Mouse (Mus musculus) forebrain, embryonic 13.5 days (tissue): ENCODE data around the gene Gm12794. TPM values are rescaled to one million over a fixed set of nuclear protein-coding genes. Genes with fewer than 3 reads are reported as not detected.
"Not testable (repeated sequence)": the region's sequence is repeated elsewhere in the genome, so short reads cannot be mapped to it uniquely, and the experiment has no call there.

Experiments
- ATAC-seq: fragments of 200-750 bp; cut with Nextera tagmentation; 2 replicates; pipeline ENCODE4 v1.8.0; 2017
- H3K27ac ChIP-seq: fragments of 300-500 bp; sonication (generic); 2 replicates; pipeline ENCODE4 v1.5.1; 2015; ENCODE audit warnings: inconsistent platforms, mild to moderate bottlenecking, moderate library complexity
- H3K27me3 ChIP-seq: fragments of 300-500 bp; sonication (generic); 2 replicates; pipeline ENCODE4 v1.6.1; 2015; ENCODE audit warnings: mild to moderate bottlenecking, inconsistent platforms
- H3K36me3 ChIP-seq: fragments of 300-500 bp; sonication (generic); 2 replicates; pipeline ENCODE4 v1.6.1; 2015; ENCODE audit warnings: mild to moderate bottlenecking, inconsistent platforms; ENCODE audit not compliant: poor library complexity, severe bottlenecking
- H3K4me1 ChIP-seq: fragments of 300-500 bp; sonication (generic); 2 replicates; pipeline ENCODE4 v1.6.1; 2015; ENCODE audit warnings: inconsistent platforms
- H3K4me2 ChIP-seq: fragments of 300-500 bp; sonication (generic); 2 replicates; pipeline ENCODE4 v1.6.1; 2015; ENCODE audit warnings: inconsistent platforms, mild to moderate bottlenecking, moderate library complexity
- H3K4me3 ChIP-seq: fragments of 300-500 bp; sonication (generic); 2 replicates; pipeline ENCODE4 v1.5.1; 2015; ENCODE audit warnings: mild to moderate bottlenecking, inconsistent platforms
- H3K9ac ChIP-seq: fragments of 300-500 bp; sonication (generic); 2 replicates; pipeline ENCODE4 v1.6.1; 2015; ENCODE audit warnings: mild to moderate bottlenecking, inconsistent platforms
- H3K9me3 ChIP-seq: fragments of 300-500 bp; sonication (generic); replicated peaks from 2 replicates; pipeline ENCODE4 v1.6.1; 2016; ENCODE audit warnings: inconsistent platforms
- WGBS: fragments of 180-500 bp; shearing (Covaris S2); methylation state at CpG from one replicate; pipeline ENCODE4 v1.1.7; 2015; 5-methylcytosine and 5-hydroxymethylcytosine counted together
- polyA plus RNA-seq: library from polyadenylated mRNA; unstranded; fragments of >200 nt; fragmentation: Nextera tagmentation; extraction: Ambion mirVana; gene quantifications from 2 replicates; pipeline ENCODE4 v1.2.1, GENCODE M21; 2015

Gene Gm12794
- not detected in 2 replicates for polyA plus RNA-seq

- H3K27me3 ChIP-seq, ATAC-seq, H3K4me3 ChIP-seq, H3K9me3 ChIP-seq, H3K4me1 ChIP-seq, H3K9ac ChIP-seq, H3K4me2 ChIP-seq, H3K36me3 ChIP-seq, H3K27ac ChIP-seq: not testable (repeated sequence)
- WGBS, result 76% methylated on average over 2 of the region's 2 CpGs
Measured at GRCm38 (mm10) chr4:101940107-101940506, at the start of gene Gm12794. Gene Gm12794, plus strand, starts transcription at chr4:101940407.

GRCm38 (mm10) chr4:101893656-101894420, 46.4 kb upstream of the Gm12794 start, which contains the start of gene C130073F10Rik:
Gene C130073F10Rik, minus strand, starts transcription at chr4:101893789.
- H3K27me3 ChIP-seq, result no peaks in the 10 kb centered on the region
- no peak within 1 kb of the TSS for H3K4me2 ChIP-seq
- no peak within 1 kb of the TSS for H3K4me3 ChIP-seq
- no peaks in the 10 kb centered on the region for H3K36me3 ChIP-seq
- ATAC-seq, result no peak
- no peak within 1 kb of the TSS for H3K9ac ChIP-seq
- H3K4me1 ChIP-seq, result no peaks in the 10 kb centered on the region
- no peak within 1 kb of the TSS for H3K27ac ChIP-seq
- no peaks in the 10 kb centered on the region for H3K9me3 ChIP-seq
- WGBS, result 85% methylated on average over 7 of the region's 7 CpGs

- not testable (repeated sequence) for H3K4me1 ChIP-seq, H3K27me3 ChIP-seq, H3K4me2 ChIP-seq, ATAC-seq, H3K9ac ChIP-seq, H3K27ac ChIP-seq, H3K4me3 ChIP-seq, H3K9me3 ChIP-seq, H3K36me3 ChIP-seq
- WGBS, result 80% methylated on average over 2 of the region's 2 CpGs
Measured at GRCm38 (mm10) chr4:101908821-101909220, 31.4 kb upstream of the Gm12794 start, which contains the start of gene Gm12800. Gene Gm12800, plus strand, starts transcription at chr4:101909121.

GRCm38 (mm10) chr4:101980949-101981348, 40.7 kb downstream of the Gm12794 start, which contains the start of gene Gm12790:
Gene Gm12790, minus strand, starts transcription at chr4:101981049.
- H3K4me3 ChIP-seq, H3K9me3 ChIP-seq, ATAC-seq, H3K36me3 ChIP-seq, H3K4me2 ChIP-seq, H3K27me3 ChIP-seq, H3K4me1 ChIP-seq, H3K27ac ChIP-seq, H3K9ac ChIP-seq: not testable (repeated sequence)
- WGBS, result 100% methylated on average over 1 of the region's 5 CpGs

- 89% methylated on average over 5 of the region's 5 CpGs for WGBS
- ATAC-seq, result no peak
- H3K4me1 ChIP-seq, result no peaks in the 10 kb centered on the region
- no peaks in the 10 kb centered on the region for H3K36me3 ChIP-seq
- H3K27ac ChIP-seq, result no peak overlapping the region
- H3K4me3 ChIP-seq, result no peak overlapping the region
- no peaks in the 10 kb centered on the region for H3K27me3 ChIP-seq
- H3K9me3 ChIP-seq, result no peaks in the 10 kb centered on the region
- no peak overlapping the region for H3K4me2 ChIP-seq
- no peak overlapping the region for H3K9ac ChIP-seq
Measured at GRCm38 (mm10) chr4:101985678-101986077, 45.5 kb downstream of the Gm12794 start.

GRCm38 (mm10) chr4:101986326-101986725, 46.1 kb downstream of the Gm12794 start, which contains the start of gene Gm12789:
Gene Gm12789, plus strand, starts transcription at chr4:101986626.
- not testable (repeated sequence) for H3K27me3 ChIP-seq, ATAC-seq, H3K4me1 ChIP-seq, H3K36me3 ChIP-seq, H3K9me3 ChIP-seq, H3K4me3 ChIP-seq, H3K9ac ChIP-seq, H3K27ac ChIP-seq, H3K4me2 ChIP-seq
- 86% methylated on average over 2 of the region's 2 CpGs for WGBS

Other genes with a start within 250 kb of the Gm12794 start
- 1.3 and 1.5 TPM in 2 replicates for gene Lepr, start 223.0 kb upstream of the Gm12794 start, polyA plus RNA-seq
- not detected in 2 replicates for gene B020004J07Rik, start 96.4 kb upstream of the Gm12794 start, polyA plus RNA-seq
- gene C130073F10Rik, start 46.6 kb upstream of the Gm12794 start, polyA plus RNA-seq, result not detected in 2 replicates
- not detected in 2 replicates for gene Gm12800, start 31.3 kb upstream of the Gm12794 start, polyA plus RNA-seq
- not detected in 2 replicates for gene Gm12790, start 40.6 kb downstream of the Gm12794 start, polyA plus RNA-seq
- gene Gm12789, start 46.2 kb downstream of the Gm12794 start, polyA plus RNA-seq, result not detected in 2 replicates
- 12.7 and 14.5 TPM in 2 replicates for gene Pde4b, start 147.1 kb downstream of the Gm12794 start, polyA plus RNA-seq